Mouse (Mus musculus): Measurements from ENCODE around the gene Mks1.

Mks1 gene

DNA sequence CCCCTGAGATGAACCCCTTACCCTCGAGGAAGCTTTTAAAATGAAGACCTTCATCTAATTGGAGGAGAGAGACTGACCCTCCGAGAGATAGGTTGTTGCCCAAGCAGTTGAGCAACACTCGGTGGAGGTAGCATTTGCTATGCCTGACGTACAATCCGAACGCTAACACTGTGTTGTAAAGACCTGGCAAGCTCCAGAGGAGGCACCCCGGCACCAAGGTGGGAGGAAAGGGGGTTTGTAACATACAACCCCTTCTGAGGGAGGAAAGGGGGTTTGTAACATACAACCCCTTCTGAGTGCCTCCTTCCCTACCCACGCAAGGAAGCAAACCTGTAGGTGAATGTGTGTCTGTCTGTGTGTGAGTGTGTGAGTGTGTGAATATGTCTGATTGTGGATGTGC lies 18.8 kb downstream of the Mks1 start:
- DNase-seq (ENCODE audit: low read depth in 2 of 2, low spot score in 2 of 2), result no peak

DNA sequence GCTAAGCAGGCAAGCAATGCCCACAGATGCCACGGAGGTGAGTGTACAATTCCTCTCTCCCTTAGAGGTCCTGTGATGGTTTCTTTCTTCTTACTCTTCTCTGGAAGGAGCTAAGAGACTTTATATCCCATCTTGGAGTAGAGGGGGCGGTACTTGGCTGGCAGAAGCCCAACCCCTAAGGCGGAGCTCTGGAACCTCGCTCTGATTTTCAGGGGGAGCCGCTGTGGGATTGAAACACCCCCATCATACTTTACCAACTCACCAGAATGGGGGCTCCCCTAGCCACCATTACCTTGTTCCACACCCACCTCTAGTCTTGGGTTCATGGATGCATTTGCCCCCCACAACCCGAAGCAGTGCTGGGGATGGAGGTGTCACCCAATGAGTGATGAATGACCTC lies 22.4 kb downstream of the Mks1 start, which contains the start of gene Epx:
Epx (minus strand) TSS at position 101 of the 400 bp plus-strand sequence.
- DNase-seq (ENCODE audit: low read depth in 2 of 2, low spot score in 2 of 2), result no peak

DNA sequence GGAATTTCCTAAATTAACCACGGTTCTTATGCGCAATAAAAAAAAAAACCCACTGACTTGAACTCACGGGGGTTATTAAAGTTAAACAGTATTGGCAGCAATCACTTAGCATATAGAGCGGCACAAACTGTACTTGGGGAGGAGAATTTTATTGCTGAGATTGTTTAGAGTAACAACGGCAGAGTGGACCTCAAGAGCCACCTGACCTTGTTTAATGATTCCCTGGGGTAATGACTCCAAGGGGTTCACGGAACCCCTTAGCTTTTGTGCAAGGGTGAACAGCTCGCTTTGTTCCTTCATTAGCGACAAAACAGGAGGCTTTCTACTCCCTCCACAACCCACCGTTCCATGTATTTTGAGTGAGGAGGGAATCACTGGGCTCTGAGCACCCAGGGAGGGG lies 26.8 kb downstream of the Mks1 start:
- no peak for DNase-seq (ENCODE audit: low read depth in 2 of 2, low spot score in 2 of 2)

DNA sequence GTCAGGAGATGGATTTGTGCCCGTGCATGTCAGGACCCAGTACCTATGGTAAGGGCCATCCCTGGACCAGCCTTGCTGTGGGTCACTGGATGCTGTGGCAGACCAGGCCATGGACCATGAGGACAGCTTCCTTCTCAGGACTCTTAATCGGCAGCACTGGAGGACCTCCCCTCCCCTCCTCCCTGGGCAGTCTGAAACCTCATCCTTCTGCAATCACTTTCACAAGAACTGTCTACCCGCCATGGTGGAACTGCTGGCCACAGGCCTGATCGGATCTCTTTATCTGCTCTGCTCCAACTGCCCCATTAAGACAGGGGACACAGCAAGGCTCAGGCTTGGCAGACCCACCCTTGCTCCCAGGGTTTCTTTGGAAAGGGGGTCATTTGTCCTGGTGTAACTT lies 28.7 kb downstream of the Mks1 start:
- DNase-seq (ENCODE audit: low read depth in 2 of 2, low spot score in 2 of 2), result no peak

DNA sequence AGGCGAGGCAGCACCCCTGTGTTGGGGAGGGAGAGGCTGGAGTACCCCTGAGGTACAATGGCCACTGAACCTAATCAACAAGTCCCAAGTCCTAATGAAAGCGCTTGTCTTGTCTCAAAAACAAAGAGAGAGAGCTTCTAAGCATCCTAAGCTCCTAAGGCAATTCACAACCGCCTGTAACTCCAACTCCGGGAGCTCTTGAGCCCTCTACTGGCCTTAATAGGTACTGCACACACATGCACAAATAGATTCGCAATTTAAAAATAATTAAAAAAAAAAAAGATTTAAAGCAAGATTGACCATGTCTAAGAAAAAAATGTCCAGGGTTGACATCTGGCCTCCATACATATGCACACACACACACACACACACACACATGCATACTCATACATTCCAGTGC lies 30.5 kb downstream of the Mks1 start:
- no peak for DNase-seq (ENCODE audit: low read depth in 2 of 2, low spot score in 2 of 2)

- DNase-seq (ENCODE audit: low read depth in 2 of 2, low spot score in 2 of 2), result no peak
These were observed 31.8 kb downstream of the Mks1 start for GRCm38 (mm10) chr11:87884856-87885255.

- no peak for DNase-seq (ENCODE audit: low read depth in 2 of 2, low spot score in 2 of 2)
These were observed 39.2 kb downstream of the Mks1 start, which contains the start of gene Olfr462 for GRCm38 (mm10) chr11:87892168-87892567. Olfr462 (minus strand) TSS chr11:87892268.

- DNase-seq (ENCODE audit: low read depth in 2 of 2, low spot score in 2 of 2), result no peak
These were observed 44.3 kb downstream of the Mks1 start, which contains the start of gene Olfr463 for GRCm38 (mm10) chr11:87897287-87897686. Olfr463 (minus strand) TSS chr11:87897387.

DNA sequence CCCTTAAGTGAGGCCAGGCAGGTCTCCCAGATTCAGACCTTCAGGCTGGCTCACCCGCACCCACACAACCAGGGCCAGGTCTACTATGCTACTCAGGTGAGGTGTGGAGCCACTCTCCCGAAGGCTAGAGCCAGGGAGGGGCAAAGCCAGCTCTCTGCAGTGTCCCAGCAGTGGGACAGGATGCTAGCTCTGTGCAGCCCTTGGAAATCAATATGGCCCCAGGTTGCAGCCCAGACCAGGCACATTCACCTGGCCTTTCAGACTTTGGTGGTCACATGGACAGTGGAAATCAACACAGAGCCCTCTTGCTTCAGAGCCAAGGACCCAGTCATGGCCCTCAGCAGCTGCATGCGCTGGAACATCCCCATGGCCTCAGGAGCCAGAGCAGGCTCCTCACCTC lies 51.3 kb downstream of the Mks1 start:
- DNase-seq (ENCODE audit: low read depth in 2 of 2, low spot score in 2 of 2), result no peak

Measured in CD8-positive naive resting alpha-beta T cell, adult 2 months (primary cell).